Mouse (Mus musculus) gastrocnemius, postnatal 25 days (tissue): Measurements from ENCODE around the gene 4933411K16Rik. TPM values are rescaled to one million over a fixed set of nuclear protein-coding genes. Genes with fewer than 3 reads are reported as not detected.

Experiments used
- DNase-seq: peaks from one replicate; pipeline ENCODE4 v3.0.0; 2022
- total RNA-seq, 2 experiments: library from RNA; stranded (reverse); gene quantifications; 1 replicate in 1 of 2; 2 replicates in 1 of 2; pipeline ENCODE4 v1.2.3; 2021

The 4933411K16Rik gene
- total RNA-seq, 2 experiments from 2014 or later, result 0.20 to 0.32 TPM

- peak; percentile 87 for DNase-seq
These were observed 16.4 kb upstream of the 4933411K16Rik start, which contains the start of gene Ankrd2 for GRCm38 (mm10) chr19:42035456-42036248. Gene Ankrd2 (plus strand): TSS chr19:42036000.

GRCm38 (mm10) chr19:42036357-42036756 lies 15.7 kb upstream of the 4933411K16Rik start:
- DNase-seq, result no peak

- no peak for DNase-seq
These were observed 14.8 kb upstream of the 4933411K16Rik start for GRCm38 (mm10) chr19:42037167-42037702.

- DNase-seq, result no peak
These were observed 13.7 kb upstream of the 4933411K16Rik start for GRCm38 (mm10) chr19:42038310-42038709.

- DNase-seq, result no peak
These were observed 8.1 kb upstream of the 4933411K16Rik start for GRCm38 (mm10) chr19:42043988-42044387.

- peak; percentile 82 for DNase-seq
These were observed 6.6 kb upstream of the 4933411K16Rik start, which contains the start of gene Hoga1 for GRCm38 (mm10) chr19:42045269-42046102. Gene Hoga1 (plus strand): TSS chr19:42045610.

- DNase-seq, result no peak
These were observed 1.8 kb upstream of the 4933411K16Rik start for GRCm38 (mm10) chr19:42050251-42050650.

GRCm38 (mm10) chr19:42051351-42051750 lies 697 bp upstream of the 4933411K16Rik start:
- no peak for DNase-seq

- DNase-seq, result no peak
These were observed 2.2 kb downstream of the 4933411K16Rik start for GRCm38 (mm10) chr19:42054255-42054654.

- peak; percentile 82 for DNase-seq
These were observed 3.8 kb downstream of the 4933411K16Rik start for GRCm38 (mm10) chr19:42055881-42056280.

GRCm38 (mm10) chr19:42056719-42057409 lies 4.8 kb downstream of the 4933411K16Rik start:
- no peak for DNase-seq

- peak; percentile 50 for DNase-seq
These were observed 6.4 kb downstream of the 4933411K16Rik start for GRCm38 (mm10) chr19:42058426-42058825.

- no peak for DNase-seq
These were observed 9.4 kb downstream of the 4933411K16Rik start for GRCm38 (mm10) chr19:42061443-42061842.

- DNase-seq, result peak; percentile 73
These were observed 16.6 kb downstream of the 4933411K16Rik start for GRCm38 (mm10) chr19:42068441-42069240.

- DNase-seq, result no peak
These were observed 17.1 kb downstream of the 4933411K16Rik start for GRCm38 (mm10) chr19:42069241-42069525.

GRCm38 (mm10) chr19:42071221-42071620 lies 19.2 kb downstream of the 4933411K16Rik start:
- no peak for DNase-seq

- DNase-seq, result no peak
These were observed 20.0 kb downstream of the 4933411K16Rik start for GRCm38 (mm10) chr19:42071886-42072608.

- DNase-seq, result no peak
These were observed 20.8 kb downstream of the 4933411K16Rik start for GRCm38 (mm10) chr19:42072802-42073201.

- peak; percentile 45 for DNase-seq
These were observed 23.0 kb downstream of the 4933411K16Rik start for GRCm38 (mm10) chr19:42075051-42075450.

GRCm38 (mm10) chr19:42075992-42076391 lies 23.9 kb downstream of the 4933411K16Rik start:
- DNase-seq, result no peak

GRCm38 (mm10) chr19:42078566-42078965 lies 26.5 kb downstream of the 4933411K16Rik start:
- DNase-seq, result no peak
